Mouse (Mus musculus) thymus, postnatal 36 days (tissue): ENCODE measurements around the gene Scn10a.

Source experiments
- DNase-seq, 2 experiments: peaks; one replicate each; pipeline ENCODE4 v3.0.0; 2022; ENCODE audit warnings: mixed read lengths in 2 of 2

The Scn10a gene

GRCm38 (mm10) chr9:119634216-119634843 lies 84.8 kb downstream of the Scn10a start:
- no peak for DNase-seq

- DNase-seq = no peak
These were observed 85.6 kb downstream of the Scn10a start for GRCm38 (mm10) chr9:119633475-119633874.

- no peak for DNase-seq
These were observed 86.3 kb downstream of the Scn10a start for GRCm38 (mm10) chr9:119632801-119633200.

- no peak for DNase-seq
These were observed 87.1 kb downstream of the Scn10a start for GRCm38 (mm10) chr9:119631899-119632533.

- DNase-seq = no peak
These were observed 87.7 kb downstream of the Scn10a start for GRCm38 (mm10) chr9:119631393-119631898.

GRCm38 (mm10) chr9:119628690-119629268 lies 90.3 kb downstream of the Scn10a start:
- DNase-seq = no peak

GRCm38 (mm10) chr9:119627227-119627626 lies 91.9 kb downstream of the Scn10a start:
- no peak for DNase-seq

GRCm38 (mm10) chr9:119624151-119624550 lies 95.0 kb downstream of the Scn10a start:
- no peak for DNase-seq

GRCm38 (mm10) chr9:119614798-119615197 lies 104.3 kb downstream of the Scn10a start:
- DNase-seq = no peak

- no peak for DNase-seq
These were observed 108.5 kb downstream of the Scn10a start for GRCm38 (mm10) chr9:119610563-119611166.

- DNase-seq = no peak
These were observed 112.2 kb downstream of the Scn10a start for GRCm38 (mm10) chr9:119606906-119607305.

GRCm38 (mm10) chr9:119604607-119605006 lies 114.5 kb downstream of the Scn10a start:
- DNase-seq = no peak

- DNase-seq = no peak
These were observed 120.6 kb downstream of the Scn10a start for GRCm38 (mm10) chr9:119598501-119598900.

GRCm38 (mm10) chr9:119597332-119597731 lies 121.8 kb downstream of the Scn10a start:
- no peak for DNase-seq

- no peak for DNase-seq
These were observed 129.5 kb downstream of the Scn10a start for GRCm38 (mm10) chr9:119589592-119589991.

GRCm38 (mm10) chr9:119588763-119589449 lies 130.2 kb downstream of the Scn10a start:
- DNase-seq = no peak

GRCm38 (mm10) chr9:119580668-119581067 lies 138.5 kb downstream of the Scn10a start:
- DNase-seq = peak; percentile 76

GRCm38 (mm10) chr9:119580187-119580586 lies 138.9 kb downstream of the Scn10a start:
- no peak for DNase-seq

GRCm38 (mm10) chr9:119578636-119579438 lies 140.3 kb downstream of the Scn10a start, which contains the start of gene Scn5a:
TSS of gene Scn5a (minus strand) at chr9:119579016.
- DNase-seq = peak; percentile 40 to 64

GRCm38 (mm10) chr9:119578311-119578635 lies 140.8 kb downstream of the Scn10a start:
- DNase-seq = no peak

- no peak for DNase-seq
These were observed 142.1 kb downstream of the Scn10a start for GRCm38 (mm10) chr9:119576977-119577376.

- no peak for DNase-seq
These were observed 143.4 kb downstream of the Scn10a start for GRCm38 (mm10) chr9:119575732-119576131.
